Mouse (Mus musculus) heart, postnatal 0 days (tissue): ENCODE results near the gene Doc2b. TPM values are rescaled to one million over a fixed set of nuclear protein-coding genes. Genes with fewer than 3 reads are reported as not detected.
A peak's percentile ranks its signal among the peaks of the same experiment; 100 is the strongest.

Source experiments
- ATAC-seq: fragments of 200-750 bp; cut with Nextera tagmentation; 2 replicates; pipeline ENCODE4 v1.8.0; 2017; ENCODE audit warnings: low read depth, moderate number of reproducible peaks, moderate library complexity; ENCODE audit not compliant: insufficient read depth
- DNase-seq: peaks from one replicate; pipeline ENCODE4 v3.0.0-alpha.2; 2016; ENCODE audit warnings: low spot score
- H3K27ac ChIP-seq: fragments of 300-500 bp; sonication (generic); 2 replicates; pipeline ENCODE4 v1.5.1; 2014; ENCODE audit warnings: low read depth, mild to moderate bottlenecking
- H3K27me3 ChIP-seq: fragments of 300-500 bp; sonication (generic); 2 replicates; pipeline ENCODE4 v1.6.1; 2014; ENCODE audit warnings: low read length, mixed read lengths; ENCODE audit not compliant: control insufficient read depth, insufficient read depth
- H3K36me3 ChIP-seq: fragments of 300-500 bp; sonication (generic); replicated peaks from 2 replicates; pipeline ENCODE4 v1.6.1; 2014; ENCODE audit warnings: low read length, mixed read lengths; ENCODE audit not compliant: control insufficient read depth, insufficient read depth
- H3K4me1 ChIP-seq: fragments of 300-500 bp; sonication (generic); 2 replicates; pipeline ENCODE4 v1.6.1; 2014; ENCODE audit warnings: antibody characterized with exemption; ENCODE audit not compliant: control insufficient read depth, insufficient read depth
- H3K4me2 ChIP-seq: fragments of 300-500 bp; sonication (generic); 2 replicates; pipeline ENCODE4 v1.6.1; 2014; ENCODE audit warnings: low read depth, mild to moderate bottlenecking, low read length, moderate library complexity
- H3K4me3 ChIP-seq: fragments of 300-500 bp; sonication (generic); 2 replicates; pipeline ENCODE4 v1.5.1; 2014; ENCODE audit warnings: low read depth, low read length
- H3K9ac ChIP-seq: fragments of 300-500 bp; sonication (generic); replicated peaks from 2 replicates; pipeline ENCODE4 v1.6.1; 2014; ENCODE audit warnings: low read depth, low read length, mixed read lengths
- H3K9me3 ChIP-seq: fragments of 300-500 bp; sonication (generic); replicated peaks from 2 replicates; pipeline ENCODE4 v1.6.1; 2016; ENCODE audit warnings: low read length; ENCODE audit not compliant: control insufficient read depth
- CTCF ChIP-seq: IDR thresholded peaks from 2 replicates; pipeline ENCODE4 v1.5.1; 2016; ENCODE audit warnings: antibody characterized with exemption, control low read depth, low read depth
- EP300 ChIP-seq: IDR thresholded peaks from 2 replicates; pipeline ENCODE4 v1.6.1; 2016; ENCODE audit warnings: antibody characterized with exemption, low read depth
- WGBS: fragments of 180-500 bp; shearing (Covaris S2); extraction: QIAGEN DNeasy Blood & Tissue Kit; methylation state at CpG from one replicate; pipeline ENCODE4 v1.1.7; 2014; 5-methylcytosine and 5-hydroxymethylcytosine counted together
- polyA plus RNA-seq: library from polyadenylated mRNA; unstranded; fragments of >200 nt; fragmentation: Nextera tagmentation; extraction: Ambion mirVana; gene quantifications from 2 replicates; pipeline ENCODE4 v1.2.1, GENCODE M21; 2015
- total RNA-seq: library from RNA; depleted of rRNA; stranded (reverse); fragments of >200 nt; gene quantifications from 2 replicates; pipeline ENCODE4 v1.2.3, GENCODE M21; 2014; ENCODE audit warnings: low replicate concordance; rRNA removed

The Doc2b gene
- total RNA-seq (0.62 TPM in 1 of 2 replicates, not detected in the other), polyA plus RNA-seq (0.03 and 0.04 TPM in 2 replicates)

- Histone ChIP-seq H3K9ac (no peak within 1 kb of the TSS), H3K36me3 (no peaks in the 10 kb centered on the region), H3K4me3 (peak within 1 kb of the TSS; percentile 48), H3K27me3 (peaks cover 59% of the 10 kb centered on the region), H3K4me1 (no peaks in the 10 kb centered on the region), H3K27ac (no peak within 1 kb of the TSS), H3K4me2 (peak within 1 kb of the TSS; percentile 64), H3K9me3 (no peaks in the 10 kb centered on the region)
- peak; percentile 45; the same call in 1 of the 2 replicates for ATAC-seq
- TF ChIP-seq CTCF (no peak), EP300 (no peak)
- 11% methylated on average over 27 of the region's 37 CpGs for WGBS
- DNase-seq: no peak
Measured at GRCm38 (mm10) chr11:75796029-75796445, at the start of gene Doc2b. Gene Doc2b (minus strand): TSS chr11:75796049.

- ATAC-seq (no peak), DNase-seq (no peak)
- Histone ChIP-seq H3K4me3 (no peak overlapping the region), H3K9ac (no peak overlapping the region), H3K27ac (no peak overlapping the region), H3K27me3 (no peaks in the 10 kb centered on the region), H3K4me2 (no peak overlapping the region), H3K36me3 (no peaks in the 10 kb centered on the region), H3K4me1 (0 out of 2 replicates have a peak, but pooled peaks cover 5% of the 10 kb centered on the region), H3K9me3 (no peaks in the 10 kb centered on the region)
- TF ChIP-seq EP300 (no peak), CTCF (no peak)
- 79% methylated on average over 4 of the region's 4 CpGs for WGBS
Measured at GRCm38 (mm10) chr11:75842904-75843619, 47.2 kb upstream of the Doc2b start.

DNA sequence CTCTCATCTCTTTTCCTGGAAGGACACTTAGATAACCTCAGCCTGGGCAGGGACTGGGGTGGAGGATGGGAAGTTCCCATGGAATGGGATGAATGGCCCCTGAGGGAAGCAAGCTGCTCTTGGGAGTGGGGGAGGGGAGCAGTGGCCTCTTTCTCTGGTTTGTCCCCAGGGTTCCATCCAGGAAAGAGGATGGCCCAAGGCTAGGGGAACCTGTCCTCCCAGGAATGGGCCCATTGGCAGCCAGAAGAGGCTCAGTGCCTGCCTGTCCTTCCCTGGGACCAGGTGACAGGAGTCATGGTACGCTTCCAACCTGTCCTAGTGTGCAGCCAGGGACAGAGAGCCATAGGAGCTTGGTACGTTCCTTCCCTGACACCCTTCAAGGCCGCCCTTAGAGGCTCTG, 45.7 kb upstream of the Doc2b start:
- TF ChIP-seq EP300 (no peak), CTCF (no peak)

GRCm38 (mm10) chr11:75839536-75840430, 43.9 kb upstream of the Doc2b start:
- Histone ChIP-seq H3K36me3 (no peaks in the 10 kb centered on the region), H3K27me3 (no peaks in the 10 kb centered on the region), H3K4me1 (0 out of 2 replicates have a peak, but pooled peaks cover 5% of the 10 kb centered on the region), H3K4me2 (no peak overlapping the region), H3K4me3 (no peak overlapping the region), H3K27ac (no peak overlapping the region), H3K9me3 (no peaks in the 10 kb centered on the region), H3K9ac (no peak overlapping the region)
- 69% methylated on average over 12 of the region's 12 CpGs for WGBS
- TF ChIP-seq CTCF (no peak), EP300 (no peak)
- DNase-seq: peak; percentile 16
- ATAC-seq: no peak

More for the DNA sequence above, 45.7 kb upstream of the Doc2b start:
- Histone ChIP-seq H3K9me3 (no peaks in the 10 kb centered on the region), H3K9ac (no peak overlapping the region), H3K4me3 (no peak overlapping the region), H3K36me3 (no peaks in the 10 kb centered on the region), H3K4me2 (no peak overlapping the region), H3K4me1 (0 out of 2 replicates have a peak, but pooled peaks cover 5% of the 10 kb centered on the region), H3K27me3 (no peaks in the 10 kb centered on the region), H3K27ac (no peak overlapping the region)
- ATAC-seq: no peak
- WGBS: 64% methylated on average over 3 of the region's 3 CpGs
- no peak for DNase-seq

DNA sequence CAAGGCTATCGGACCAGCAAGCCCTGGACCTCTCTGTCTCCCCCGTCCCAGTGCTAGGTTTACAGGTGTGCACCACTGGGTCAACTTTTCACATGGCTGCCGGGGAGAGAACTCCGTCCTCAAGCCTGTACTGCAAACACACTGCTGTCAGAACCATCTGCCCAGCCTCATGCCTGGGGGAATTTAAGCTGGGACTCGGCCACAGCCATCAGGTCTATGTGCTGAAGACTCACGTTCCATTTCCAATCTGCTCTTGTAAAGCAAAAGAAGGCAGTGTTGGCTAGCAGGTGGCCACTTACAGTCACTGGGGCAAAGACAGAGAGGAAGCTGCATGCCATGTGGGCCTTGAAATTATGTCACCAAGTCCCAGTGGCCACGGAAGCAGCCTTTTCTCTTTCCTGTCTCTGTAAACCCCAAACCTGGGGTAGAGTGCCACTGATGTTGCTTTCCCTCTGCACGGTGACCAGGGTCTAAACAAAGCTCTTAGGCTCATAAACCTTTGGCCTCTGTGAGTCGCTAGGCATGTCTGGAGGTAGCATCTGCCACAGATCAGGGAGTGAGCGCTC, 43.1 kb upstream of the Doc2b start:
- Histone ChIP-seq H3K9ac (no peak overlapping the region), H3K36me3 (no peaks in the 10 kb centered on the region), H3K4me2 (no peak overlapping the region), H3K27ac (no peak overlapping the region), H3K4me3 (no peak overlapping the region), H3K4me1 (0 out of 2 replicates have a peak, but pooled peaks cover 5% of the 10 kb centered on the region), H3K9me3 (no peaks in the 10 kb centered on the region), H3K27me3 (no peaks in the 10 kb centered on the region)
- TF ChIP-seq CTCF (no peak), EP300 (no peak)
- DNase-seq (no peak), ATAC-seq (no peak)
- 77% methylated on average over 10 of the region's 10 CpGs for WGBS
